Mouse (Mus musculus) liver, adult 2 months (tissue): Measurements from ENCODE around the gene Sh3gl2. TPM values are rescaled to one million over a fixed set of nuclear protein-coding genes. Genes with fewer than 3 reads are reported as not detected.

ENCODE experiments used
- DNase-seq: peaks from one replicate; pipeline ENCODE4 v3.0.0-alpha.2; 2011; ENCODE audit warnings: low read depth, low spot score; ENCODE audit errors: extremely low read depth
- H3K27ac ChIP-seq: fragments of 200-500 bp; replicated peaks from 2 replicates; pipeline ENCODE4 v1.5.1; 2012; ENCODE audit warnings: low read depth, mild to moderate bottlenecking, control low read depth, inconsistent platforms, low read length; ENCODE audit not compliant: insufficient read depth
- H3K27me3 ChIP-seq: fragments of 200-500 bp; 2 replicates; pipeline ENCODE4 v1.6.1; 2012; ENCODE audit warnings: mild to moderate bottlenecking, moderate library complexity, low read length, inconsistent platforms; ENCODE audit not compliant: control insufficient read depth, insufficient read depth
- H3K36me3 ChIP-seq: fragments of 200-500 bp; 2 replicates; pipeline ENCODE4 v1.6.1; 2012; ENCODE audit warnings: low read length, inconsistent platforms; ENCODE audit not compliant: control insufficient read depth, insufficient read depth
- H3K4me1 ChIP-seq: fragments of 200-500 bp; 2 replicates; pipeline ENCODE4 v1.6.1; 2011; ENCODE audit warnings: low read length; ENCODE audit not compliant: control insufficient read depth, insufficient read depth
- H3K4me3 ChIP-seq: fragments of 200-500 bp; 2 replicates; pipeline ENCODE4 v1.5.1; 2011; ENCODE audit warnings: low read depth, mild to moderate bottlenecking, control low read depth, low read length, moderate library complexity; ENCODE audit not compliant: insufficient read depth
- H3K79me2 ChIP-seq: fragments of 200-500 bp; 2 replicates; pipeline ENCODE4 v1.6.1; 2012; ENCODE audit warnings: inconsistent platforms, mild to moderate bottlenecking, low read length, moderate library complexity; ENCODE audit not compliant: control insufficient read depth, insufficient read depth
- H3K9ac ChIP-seq: fragments of 200-500 bp; 2 replicates; pipeline ENCODE4 v1.6.1; 2012; ENCODE audit warnings: low read depth, mild to moderate bottlenecking, control low read depth, inconsistent platforms, low read length
- CTCF ChIP-seq: fragments of 200-500 bp; IDR thresholded peaks from 2 replicates; pipeline ENCODE4 v1.5.1; 2011; ENCODE audit warnings: low read depth, low read length, control low read depth
- POLR2A ChIP-seq: fragments of 200-500 bp; IDR thresholded peaks from 2 replicates; pipeline ENCODE4 v1.6.1; 2011; ENCODE audit warnings: low read length, control low read depth; ENCODE audit not compliant: insufficient read depth; ENCODE audit errors: extremely low read depth
- WGBS: fragments of 180-500 bp; shearing (Covaris S2); methylation state at CpG from one replicate; pipeline ENCODE4 v1.1.7; 2018; 5-methylcytosine and 5-hydroxymethylcytosine counted together
- polyA plus RNA-seq: library from polyadenylated mRNA; depleted of rRNA; stranded (reverse); fragments of >200 nt; gene quantifications from 2 replicates; pipeline ENCODE4 v1.2.3, GENCODE M21; 2012
- total RNA-seq: library from RNA; depleted of rRNA; stranded (reverse); fragments of >200 nt; gene quantifications from 2 replicates; pipeline ENCODE4 v1.2.3, GENCODE M21; 2014

The Sh3gl2 gene
- total and polyA plus RNA-seq, 2 experiments = 0.09 TPM; not detected in 1

DNA sequence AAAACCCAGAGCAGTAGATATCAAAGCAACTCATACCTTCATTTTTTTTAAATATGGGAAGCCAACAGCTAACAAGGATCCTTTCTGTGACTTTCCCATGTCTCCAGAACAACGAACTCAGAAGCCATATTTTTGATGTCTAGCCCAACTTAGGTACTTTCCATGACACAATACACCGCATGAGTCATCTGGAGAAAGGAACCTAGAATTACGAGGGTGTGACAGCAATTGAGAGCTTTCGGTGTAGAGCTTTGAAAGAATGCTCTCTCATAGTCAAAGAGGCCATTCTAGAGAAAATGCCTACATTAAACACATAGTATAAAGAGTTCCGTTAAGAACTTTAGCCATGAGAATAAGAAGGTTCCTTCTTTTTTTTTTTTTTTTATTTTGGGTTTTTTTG is 413.8 kb downstream of the Sh3gl2 start:
- TF ChIP-seq POLR2A (no peak), CTCF (no peak)
- Histone ChIP-seq H3K4me1 (no peaks in the 10 kb centered on the region), H3K27me3 (no peaks in the 10 kb centered on the region), H3K4me3 (no peak overlapping the region), H3K9ac (no peak overlapping the region), H3K79me2 (no peaks in the 10 kb centered on the region), H3K27ac (no peak overlapping the region), H3K36me3 (no peaks in the 10 kb centered on the region)
- no peak for DNase-seq
- 79% methylated on average over 5 of the region's 5 CpGs for WGBS

DNA sequence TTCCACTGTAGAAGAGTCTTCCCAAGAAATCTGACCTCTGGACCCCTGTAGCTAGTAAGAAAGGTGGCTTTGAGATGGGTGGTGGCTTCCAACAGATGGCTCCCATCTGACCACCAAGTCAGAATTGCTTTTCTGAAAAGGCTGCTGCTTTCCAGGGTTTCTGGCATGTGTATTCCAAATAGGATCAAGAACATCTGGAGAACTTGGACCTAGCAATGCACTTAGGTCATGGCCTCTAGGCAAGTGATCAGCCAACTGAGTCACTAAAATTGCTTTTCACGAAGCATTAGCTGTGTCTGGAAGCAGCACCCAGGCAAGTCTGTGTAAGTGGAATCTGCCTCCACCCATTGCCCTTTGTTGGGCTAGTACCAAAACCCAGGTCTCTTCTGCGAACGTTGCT is 414.3 kb downstream of the Sh3gl2 start:
- no peak overlapping the region for H3K4me3 ChIP-seq

DNA sequence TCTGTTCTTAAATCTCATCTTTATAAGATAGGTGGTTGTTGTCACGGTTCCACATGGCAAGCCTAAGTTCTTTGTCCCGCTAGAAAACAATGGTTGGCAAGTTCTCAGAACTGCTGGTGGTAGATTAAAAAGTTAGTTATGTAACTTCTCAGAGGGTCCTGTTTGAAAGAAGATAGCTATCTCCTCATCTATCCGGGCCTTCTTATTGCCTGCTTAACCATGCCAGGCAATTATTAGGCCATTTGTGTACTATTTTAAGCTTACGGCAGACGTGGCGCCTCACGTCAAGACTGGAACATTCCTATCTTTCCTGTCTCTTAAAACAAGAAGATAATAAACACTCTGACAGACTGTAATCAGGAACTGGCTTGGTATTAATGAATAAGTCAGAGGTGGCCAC is 424.5 kb downstream of the Sh3gl2 start:
- no peak overlapping the region for H3K27ac ChIP-seq
- 79% methylated on average over 7 of the region's 7 CpGs for WGBS
- TF ChIP-seq POLR2A (no peak), CTCF (no peak)
- no peaks in the 10 kb centered on the region for H3K79me2 ChIP-seq
- no peaks in the 10 kb centered on the region for H3K27me3 ChIP-seq
- H3K9ac ChIP-seq = no peak overlapping the region
- H3K4me3 ChIP-seq = no peak overlapping the region
- no peak for DNase-seq
- H3K4me1 ChIP-seq = no peaks in the 10 kb centered on the region
- no peaks in the 10 kb centered on the region for H3K36me3 ChIP-seq

More for the DNA sequence above, 414.3 kb downstream of the Sh3gl2 start:
- H3K27me3 ChIP-seq = no peaks in the 10 kb centered on the region
- no peaks in the 10 kb centered on the region for H3K79me2 ChIP-seq
- no peak for DNase-seq
- no peaks in the 10 kb centered on the region for H3K36me3 ChIP-seq
- no peak for TF ChIP-seq POLR2A
- no peak for TF ChIP-seq CTCF
- WGBS = 75% methylated on average over 3 of the region's 3 CpGs
- no peaks in the 10 kb centered on the region for H3K4me1 ChIP-seq
- no peak overlapping the region for H3K9ac ChIP-seq
- H3K27ac ChIP-seq = no peak overlapping the region

DNA sequence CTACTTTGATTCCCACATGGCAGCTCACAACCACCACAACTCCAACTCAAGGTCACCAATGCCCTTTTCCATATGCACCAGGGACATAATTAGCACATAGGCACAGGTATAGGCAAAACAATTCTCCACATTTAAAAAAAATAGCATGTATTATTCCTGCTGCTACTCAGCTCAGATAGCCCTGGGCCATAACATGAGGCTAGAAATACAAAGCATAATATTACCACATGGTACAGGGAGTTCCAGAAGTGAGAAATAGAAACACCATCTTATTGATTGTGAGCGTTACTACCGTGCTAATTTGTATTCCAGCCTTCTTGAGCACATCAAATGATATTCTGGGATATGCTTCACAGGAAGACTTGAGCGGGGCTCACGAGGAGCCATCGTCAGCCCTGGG is 464.3 kb downstream of the Sh3gl2 start:
- no peak for DNase-seq
- 89% methylated on average over 5 of the region's 5 CpGs for WGBS
- Histone ChIP-seq H3K36me3 (no peaks in the 10 kb centered on the region), H3K27ac (no peak overlapping the region), H3K4me1 (no peaks in the 10 kb centered on the region), H3K9ac (no peak overlapping the region), H3K4me3 (no peak overlapping the region), H3K27me3 (no peaks in the 10 kb centered on the region), H3K79me2 (no peaks in the 10 kb centered on the region)
- TF ChIP-seq POLR2A (no peak), CTCF (no peak)

DNA sequence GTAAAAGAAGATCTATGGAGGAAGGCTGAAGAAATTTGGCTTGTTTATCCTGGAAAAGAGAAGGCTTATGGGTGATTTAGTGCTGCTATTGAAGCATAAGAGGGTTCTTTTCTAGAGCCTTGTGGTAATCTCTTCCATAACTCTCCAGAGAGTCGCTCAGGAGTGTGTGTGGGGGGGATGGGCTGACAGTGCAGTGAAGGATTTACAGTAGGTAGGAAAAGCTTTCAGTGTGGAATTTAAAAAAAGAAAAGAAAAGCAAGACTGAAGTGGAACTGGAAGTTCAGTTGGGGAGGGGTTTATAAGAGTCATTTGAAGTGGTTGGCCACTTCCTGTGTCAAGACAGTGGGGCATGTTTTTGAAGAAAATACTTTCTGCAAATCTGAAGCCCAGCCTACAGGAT is 464.8 kb downstream of the Sh3gl2 start:
- Histone ChIP-seq H3K36me3 (no peaks in the 10 kb centered on the region), H3K79me2 (no peaks in the 10 kb centered on the region), H3K4me1 (no peaks in the 10 kb centered on the region), H3K9ac (no peak overlapping the region), H3K27ac (no peak overlapping the region), H3K27me3 (no peaks in the 10 kb centered on the region), H3K4me3 (no peak overlapping the region)
- TF ChIP-seq CTCF (no peak), POLR2A (no peak)
- no peak for DNase-seq
- WGBS = 75% methylated on average over 1 of the region's 1 CpGs

DNA sequence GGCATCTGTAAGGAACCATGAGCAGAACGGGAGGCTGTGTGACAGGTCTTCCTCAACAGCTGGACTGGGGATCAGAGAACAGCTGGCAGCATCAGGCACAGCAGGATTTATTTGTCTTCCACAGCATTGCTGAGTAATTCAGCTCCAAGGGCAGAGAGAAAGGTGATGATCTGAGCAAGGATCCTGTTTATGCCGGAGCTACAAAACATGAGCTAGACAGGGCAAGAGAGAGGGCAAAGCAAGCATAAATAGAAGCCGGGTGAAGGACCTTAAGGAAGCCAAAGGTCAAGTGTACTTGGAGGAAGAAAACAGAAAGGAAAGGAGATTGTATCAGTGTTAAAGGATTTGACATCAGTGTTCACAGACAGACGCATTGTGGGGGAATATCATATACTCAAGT is 467.4 kb downstream of the Sh3gl2 start:
- Histone ChIP-seq H3K4me1 (no peaks in the 10 kb centered on the region), H3K27me3 (no peaks in the 10 kb centered on the region), H3K36me3 (no peaks in the 10 kb centered on the region), H3K27ac (no peak overlapping the region), H3K79me2 (no peaks in the 10 kb centered on the region), H3K9ac (no peak overlapping the region), H3K4me3 (no peak overlapping the region)
- DNase-seq = no peak
- TF ChIP-seq POLR2A (no peak), CTCF (no peak)
- WGBS = 53% methylated on average over 4 of the region's 4 CpGs
